Mouse (Mus musculus): Measurements from ENCODE around the gene Pip4k2b. TPM values are rescaled to one million over a fixed set of nuclear protein-coding genes. Genes with fewer than 3 reads are reported as not detected.

The Pip4k2b gene
- polyA plus RNA-seq, 1 experiment from 2014 or later, result 0.86 TPM

DNA sequence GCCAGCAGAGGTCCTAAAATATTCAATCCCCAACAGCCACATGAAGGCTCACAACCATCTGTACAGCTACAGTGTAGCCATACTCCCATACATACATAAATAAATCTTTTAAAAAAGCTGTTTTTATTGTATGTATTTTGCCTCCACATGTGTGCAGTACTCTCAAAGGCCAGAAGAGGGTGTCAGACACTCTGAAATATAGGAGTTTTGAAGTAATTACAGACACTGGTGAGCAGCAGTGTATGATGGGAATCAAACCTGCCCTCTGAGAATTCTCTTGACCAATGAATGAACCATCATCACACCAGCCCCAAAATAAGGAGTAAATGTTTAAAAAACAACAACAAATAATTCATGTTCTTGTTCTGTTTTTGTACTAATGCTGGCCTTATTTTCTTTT lies 17.1 kb upstream of the Pip4k2b start:
- H3K27ac ChIP-seq (ENCODE audit: low read length), result no peak overlapping the region
- H3K4me2 ChIP-seq (replicated peaks; ENCODE audit: low read depth, low read length), result no peak overlapping the region
- ATAC-seq (no peak), DNase-seq (ENCODE audit: low spot score) (no peak)
- no peaks in the 10 kb centered on the region for H3K9me3 ChIP-seq (ENCODE audit: low read length)
- H3K9ac ChIP-seq (replicated peaks; ENCODE audit: low read depth), result no peak overlapping the region
- peaks cover 7% of the 10 kb centered on the region; the same call in 1 of the 2 replicates for H3K4me1 ChIP-seq (ENCODE audit: insufficient read depth, low read depth, low read length)
- H3K27me3 ChIP-seq (replicated peaks; ENCODE audit: insufficient read depth, low read length), result no peaks in the 10 kb centered on the region
- TF ChIP-seq EP300 (IDR thresholded peaks at IDR 0.05), result no peak
- peak; percentile 37; the same call in 1 of the 2 replicates for TF ChIP-seq CTCF (IDR thresholded peaks at IDR 0.05)
- peaks cover 20% of the 10 kb centered on the region for H3K36me3 ChIP-seq (ENCODE audit: insufficient read depth, low read length)
- no peak overlapping the region for H3K4me3 ChIP-seq (ENCODE audit: low read depth, low read length)

DNA sequence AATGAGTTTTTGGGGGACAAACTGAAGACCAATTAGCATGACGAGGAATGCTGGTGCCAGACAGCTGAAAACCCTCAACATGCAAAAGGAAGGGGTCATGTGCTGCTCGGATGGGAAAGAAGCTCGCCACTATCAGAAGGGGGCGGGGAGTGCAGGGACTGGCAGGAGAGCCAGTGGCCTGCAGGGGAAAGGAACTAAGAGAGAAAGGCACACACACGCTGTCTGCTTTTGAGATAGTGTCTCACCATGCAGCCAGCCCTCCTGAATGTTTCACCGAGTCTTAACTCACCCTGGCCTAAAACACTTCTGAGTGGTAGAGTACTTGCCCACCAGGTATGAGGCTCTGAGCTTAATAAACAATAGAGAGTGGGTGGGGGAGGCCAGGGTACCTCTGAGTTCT lies 14.4 kb upstream of the Pip4k2b start:
- Histone ChIP-seq H3K4me2 (replicated peaks; ENCODE audit: low read depth, low read length) (no peak overlapping the region), H3K36me3 (ENCODE audit: insufficient read depth, low read length) (peaks cover 29% of the 10 kb centered on the region), H3K4me1 (ENCODE audit: insufficient read depth, low read depth, low read length) (no peaks in the 10 kb centered on the region), H3K9ac (replicated peaks; ENCODE audit: low read depth) (no peak overlapping the region), H3K9me3 (ENCODE audit: low read length) (no peaks in the 10 kb centered on the region), H3K27me3 (replicated peaks; ENCODE audit: insufficient read depth, low read length) (no peaks in the 10 kb centered on the region), H3K27ac (ENCODE audit: low read length) (no peak overlapping the region), H3K4me3 (ENCODE audit: low read depth, low read length) (no peak overlapping the region)
- DNase-seq (ENCODE audit: low spot score) (no peak), ATAC-seq (no peak)
- 74% methylated on average over 6 of the region's 6 CpGs for WGBS
- TF ChIP-seq CTCF (IDR thresholded peaks at IDR 0.05) (no peak), EP300 (IDR thresholded peaks at IDR 0.05) (no peak)

DNA sequence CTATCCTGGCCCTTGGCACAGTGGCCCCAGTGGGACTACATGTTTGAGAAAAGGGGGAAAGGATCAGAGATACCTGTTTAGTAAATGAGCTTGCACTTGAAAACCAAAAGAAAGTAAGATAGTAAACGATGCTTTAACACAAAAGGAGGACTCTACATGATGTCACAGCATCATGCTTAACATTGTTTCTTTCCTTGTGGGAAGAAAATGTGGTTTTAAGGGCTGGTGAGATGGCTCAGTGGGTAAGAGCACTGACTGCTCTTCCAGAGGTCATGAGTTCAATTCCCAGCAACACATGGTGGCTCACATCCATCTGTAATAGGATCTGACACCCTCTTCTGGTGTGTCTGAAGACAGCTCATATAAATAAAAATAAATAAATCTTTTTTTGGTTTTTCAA lies 13.6 kb upstream of the Pip4k2b start:
- H3K9ac ChIP-seq (replicated peaks; ENCODE audit: low read depth), result no peak overlapping the region
- peaks cover 28% of the 10 kb centered on the region for H3K36me3 ChIP-seq (ENCODE audit: insufficient read depth, low read length)
- no peak overlapping the region for H3K27ac ChIP-seq (ENCODE audit: low read length)
- no peak for TF ChIP-seq CTCF (IDR thresholded peaks at IDR 0.05)
- TF ChIP-seq EP300 (IDR thresholded peaks at IDR 0.05), result no peak
- DNase-seq (ENCODE audit: low spot score) (no peak), ATAC-seq (no peak)
- no peaks in the 10 kb centered on the region for H3K9me3 ChIP-seq (ENCODE audit: low read length)
- H3K4me1 ChIP-seq (ENCODE audit: insufficient read depth, low read depth, low read length), result no peaks in the 10 kb centered on the region
- 93% methylated on average over 1 of the region's 1 CpGs for WGBS
- no peak overlapping the region for H3K4me3 ChIP-seq (ENCODE audit: low read depth, low read length)
- H3K4me2 ChIP-seq (replicated peaks; ENCODE audit: low read depth, low read length), result no peak overlapping the region
- no peaks in the 10 kb centered on the region for H3K27me3 ChIP-seq (replicated peaks; ENCODE audit: insufficient read depth, low read length)

DNA sequence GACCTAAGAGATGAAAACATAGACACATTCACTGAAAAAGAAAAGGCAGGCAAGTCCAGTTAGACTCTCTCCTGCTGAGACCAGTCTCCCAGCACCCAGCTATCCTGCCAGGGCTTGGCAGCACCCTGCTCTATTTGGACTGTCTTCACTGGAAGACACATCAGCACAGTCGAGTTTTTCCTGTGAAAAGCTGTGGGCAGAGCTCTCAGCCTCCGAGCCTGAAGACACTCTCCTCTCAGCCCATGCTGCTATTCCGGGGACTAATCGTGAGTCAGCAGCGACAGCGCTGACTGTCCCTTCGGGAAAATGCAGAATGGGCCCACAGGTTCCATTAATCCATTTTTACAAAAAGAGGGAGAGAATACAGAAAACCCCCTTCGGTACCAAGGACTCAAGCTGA lies 8.8 kb upstream of the Pip4k2b start:
- Histone ChIP-seq H3K27me3 (replicated peaks; ENCODE audit: insufficient read depth, low read length) (no peaks in the 10 kb centered on the region), H3K4me3 (ENCODE audit: low read depth, low read length) (no peak overlapping the region), H3K4me1 (ENCODE audit: insufficient read depth, low read depth, low read length) (no peaks in the 10 kb centered on the region), H3K9me3 (ENCODE audit: low read length) (no peaks in the 10 kb centered on the region), H3K27ac (ENCODE audit: low read length) (no peak overlapping the region), H3K36me3 (ENCODE audit: insufficient read depth, low read length) (peaks cover 34% of the 10 kb centered on the region), H3K4me2 (replicated peaks; ENCODE audit: low read depth, low read length) (no peak overlapping the region), H3K9ac (replicated peaks; ENCODE audit: low read depth) (no peak overlapping the region)
- 93% methylated on average over 8 of the region's 8 CpGs for WGBS
- ATAC-seq (no peak), DNase-seq (ENCODE audit: low spot score) (no peak)
- TF ChIP-seq EP300 (IDR thresholded peaks at IDR 0.05) (no peak), CTCF (IDR thresholded peaks at IDR 0.05) (no peak)

- Histone ChIP-seq H3K9me3 (ENCODE audit: low read length) (no peaks in the 10 kb centered on the region), H3K4me1 (ENCODE audit: insufficient read depth, low read depth, low read length) (peaks cover 3% of the 10 kb centered on the region; the same call in 1 of the 2 replicates), H3K27me3 (replicated peaks; ENCODE audit: insufficient read depth, low read length) (no peaks in the 10 kb centered on the region), H3K36me3 (ENCODE audit: insufficient read depth, low read length) (peaks cover 25% of the 10 kb centered on the region; the same call in 1 of the 2 replicates), H3K4me3 (ENCODE audit: low read depth, low read length) (no peak overlapping the region), H3K9ac (replicated peaks; ENCODE audit: low read depth) (no peak overlapping the region), H3K27ac (ENCODE audit: low read length) (no peak overlapping the region), H3K4me2 (replicated peaks; ENCODE audit: low read depth, low read length) (no peak overlapping the region)
- WGBS, result 83% methylated on average over 5 of the region's 5 CpGs
- no peak for TF ChIP-seq EP300 (IDR thresholded peaks at IDR 0.05)
- no peak for TF ChIP-seq CTCF (IDR thresholded peaks at IDR 0.05)
- DNase-seq (ENCODE audit: low spot score) (no peak), ATAC-seq (no peak)
Observed at GRCm38 (mm10) chr11:97748496-97748895, 4.0 kb upstream of the Pip4k2b start.

GRCm38 (mm10) chr11:97747773-97748172 lies 3.3 kb upstream of the Pip4k2b start:
- TF ChIP-seq CTCF (IDR thresholded peaks at IDR 0.05), result no peak
- no peak for TF ChIP-seq EP300 (IDR thresholded peaks at IDR 0.05)
- no peaks in the 10 kb centered on the region for H3K27me3 ChIP-seq (replicated peaks; ENCODE audit: insufficient read depth, low read length)
- H3K9ac ChIP-seq (replicated peaks; ENCODE audit: low read depth), result no peak overlapping the region
- no peak overlapping the region for H3K4me2 ChIP-seq (replicated peaks; ENCODE audit: low read depth, low read length)
- peaks cover 25% of the 10 kb centered on the region; the same call in 1 of the 2 replicates for H3K36me3 ChIP-seq (ENCODE audit: insufficient read depth, low read length)
- H3K4me1 ChIP-seq (ENCODE audit: insufficient read depth, low read depth, low read length), result peaks cover 9% of the 10 kb centered on the region
- H3K27ac ChIP-seq (ENCODE audit: low read length), result no peak overlapping the region
- DNase-seq (ENCODE audit: low spot score) (no peak), ATAC-seq (no peak)
- no peak overlapping the region for H3K4me3 ChIP-seq (ENCODE audit: low read depth, low read length)
- 71% methylated on average over 8 of the region's 8 CpGs for WGBS
- H3K9me3 ChIP-seq (ENCODE audit: low read length), result no peaks in the 10 kb centered on the region

- Histone ChIP-seq H3K27me3 (replicated peaks; ENCODE audit: insufficient read depth, low read length) (no peaks in the 10 kb centered on the region), H3K27ac (ENCODE audit: low read length) (no peak overlapping the region), H3K4me1 (ENCODE audit: insufficient read depth, low read depth, low read length) (peaks cover 12% of the 10 kb centered on the region), H3K9me3 (ENCODE audit: low read length) (no peaks in the 10 kb centered on the region), H3K4me3 (ENCODE audit: low read depth, low read length) (peak overlapping the region; percentile 83), H3K9ac (replicated peaks; ENCODE audit: low read depth) (no peak overlapping the region), H3K4me2 (replicated peaks; ENCODE audit: low read depth, low read length) (peak overlapping the region; percentile 48), H3K36me3 (ENCODE audit: insufficient read depth, low read length) (peaks cover 15% of the 10 kb centered on the region; the same call in 1 of the 2 replicates)
- WGBS, result 8% methylated on average over 13 of the region's 13 CpGs
- no peak for DNase-seq (ENCODE audit: low spot score)
- ATAC-seq, result no peak
- no peak for TF ChIP-seq CTCF (IDR thresholded peaks at IDR 0.05)
- TF ChIP-seq EP300 (IDR thresholded peaks at IDR 0.05), result no peak
Observed at GRCm38 (mm10) chr11:97745331-97745721, 822 bp upstream of the Pip4k2b start.

Data from lung, postnatal 0 days (tissue).